Mouse (Mus musculus) lung, postnatal 0 days (tissue): ENCODE measurements around the gene Rrnad1.

Experiments
- CTCF ChIP-seq: IDR thresholded peaks from 2 replicates; pipeline ENCODE4 v1.5.1; 2016; ENCODE audit warnings: antibody characterized with exemption, mild to moderate bottlenecking
- EP300 ChIP-seq: IDR thresholded peaks from 2 replicates; pipeline ENCODE4 v1.6.1; 2016; ENCODE audit warnings: antibody characterized with exemption, mild to moderate bottlenecking, control low read depth

DNA sequence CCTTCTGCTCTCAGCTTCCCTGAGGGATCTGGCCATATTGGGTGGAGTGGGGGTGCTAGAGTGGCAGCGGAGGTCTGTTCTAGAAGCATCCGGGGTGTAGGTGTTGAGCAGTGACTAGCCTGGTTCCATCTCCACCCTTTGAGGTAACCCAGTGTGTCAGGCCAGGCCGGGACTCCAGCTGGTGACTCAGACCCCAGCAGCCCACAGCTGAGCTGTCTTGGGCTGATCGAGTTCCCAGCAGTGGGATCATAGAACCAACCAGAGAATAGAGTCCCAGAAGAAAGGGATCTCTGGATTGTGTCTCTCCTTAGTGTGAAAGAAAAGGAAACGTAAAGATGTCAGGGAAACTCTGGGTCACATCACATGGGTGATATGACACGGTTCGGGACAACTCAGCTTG is 28.9 kb upstream of the Rrnad1 start:
- TF ChIP-seq CTCF (no peak), EP300 (no peak)
